Mouse (Mus musculus) cerebellum, adult 11-12 months (tissue): Measurements from ENCODE around the gene Wdr46.
"Not testable (repeated sequence)": the region's sequence is repeated elsewhere in the genome, so short reads cannot be mapped to it uniquely, and the experiment has no call there.

Experiments used
- DNase-seq: peaks from one replicate; pipeline ENCODE4 v3.0.0; 2022

The Wdr46 gene

DNA sequence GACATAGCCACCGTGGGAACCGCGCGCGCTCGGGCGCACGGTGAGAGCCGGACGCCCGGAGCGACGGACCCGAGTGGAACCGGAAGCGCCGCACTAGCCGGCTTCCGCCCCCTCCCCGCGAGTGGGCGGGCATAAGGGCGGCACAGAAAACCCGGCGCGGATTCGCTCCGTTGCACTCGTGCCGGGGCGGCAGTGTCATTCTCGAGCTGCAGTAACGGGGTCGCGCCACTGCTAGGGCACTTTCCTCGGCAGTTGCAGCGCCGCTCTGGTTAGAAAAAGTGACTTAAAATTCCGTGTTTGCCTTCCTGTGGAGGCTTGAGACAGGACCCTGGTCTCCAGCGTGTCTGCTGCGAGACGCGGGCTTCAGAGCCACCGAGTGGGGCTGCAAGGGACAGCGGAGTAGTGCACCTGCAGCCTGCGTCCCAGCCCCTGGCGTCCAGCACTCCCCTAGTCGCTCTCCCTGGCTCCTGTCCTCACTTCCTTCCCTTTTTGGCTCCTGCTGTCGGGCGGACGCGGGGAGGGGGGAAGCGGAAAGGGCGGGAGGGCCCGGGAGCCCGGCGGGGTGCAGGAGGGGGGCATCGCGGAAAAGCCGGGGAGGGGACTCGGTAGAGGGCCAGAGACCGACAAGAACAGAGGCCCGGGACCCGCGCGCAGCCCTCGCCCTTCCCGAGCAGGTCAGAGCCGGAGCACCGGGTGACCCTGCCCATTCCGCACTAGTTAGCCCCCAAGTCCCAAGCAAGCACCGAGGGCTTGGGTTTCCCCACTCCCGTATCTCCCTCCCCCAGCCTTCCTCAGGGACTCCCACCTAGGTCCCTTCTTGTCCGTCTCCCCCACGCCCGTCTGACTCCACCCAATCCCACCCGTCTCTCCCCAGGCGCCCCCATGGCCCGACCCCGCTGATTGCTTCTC lies 10.8 kb upstream of the Wdr46 start, which contains the start of gene Rgl2:
Gene Rgl2 (plus strand): TSS at position 173 of the 909 bp plus-strand sequence.
- peak; percentile 92 for DNase-seq

DNA sequence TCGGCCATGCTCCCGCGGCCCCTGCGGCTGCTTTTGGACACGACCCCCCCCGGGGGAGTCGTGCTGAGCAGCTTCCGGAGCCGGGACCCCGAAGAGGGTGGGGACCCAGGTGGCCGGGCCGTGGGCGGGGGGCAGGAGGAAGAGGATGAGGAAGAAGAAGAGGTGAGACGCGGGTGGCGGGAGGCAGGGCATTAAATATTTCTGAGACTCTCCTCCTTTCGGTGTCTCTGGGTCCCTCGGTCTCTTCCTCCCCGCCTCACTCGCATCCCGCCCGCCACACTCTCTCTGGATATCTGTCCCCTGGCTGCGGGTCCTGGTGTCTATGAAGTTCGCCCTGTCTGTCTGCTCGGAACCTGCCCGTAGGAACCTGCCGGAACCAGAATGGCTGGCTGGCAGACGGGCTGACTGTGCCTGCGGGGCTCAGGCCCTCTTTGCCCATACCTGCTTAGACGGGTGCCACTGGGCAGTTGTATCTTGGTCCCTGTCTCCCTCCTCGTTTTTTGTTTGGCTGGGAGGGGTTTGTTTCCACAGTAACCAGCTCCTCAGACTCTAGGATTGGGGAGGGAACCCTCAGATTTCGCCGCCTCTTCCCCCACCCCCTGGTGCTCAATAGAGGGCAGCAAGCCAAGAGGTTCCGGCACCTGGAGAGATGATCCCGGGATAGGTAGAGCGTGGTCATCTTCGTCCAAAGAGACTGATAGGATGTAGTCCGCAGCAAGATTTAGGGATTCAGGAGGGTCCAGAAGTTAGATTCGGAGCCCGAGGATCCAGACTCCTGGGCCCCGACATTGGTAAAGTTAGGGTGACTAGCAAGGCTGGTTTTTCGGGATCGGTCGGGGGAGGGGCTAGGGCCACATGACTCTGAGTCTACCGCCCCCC lies 9.9 kb upstream of the Wdr46 start:
- DNase-seq, result peak; percentile 81

DNA sequence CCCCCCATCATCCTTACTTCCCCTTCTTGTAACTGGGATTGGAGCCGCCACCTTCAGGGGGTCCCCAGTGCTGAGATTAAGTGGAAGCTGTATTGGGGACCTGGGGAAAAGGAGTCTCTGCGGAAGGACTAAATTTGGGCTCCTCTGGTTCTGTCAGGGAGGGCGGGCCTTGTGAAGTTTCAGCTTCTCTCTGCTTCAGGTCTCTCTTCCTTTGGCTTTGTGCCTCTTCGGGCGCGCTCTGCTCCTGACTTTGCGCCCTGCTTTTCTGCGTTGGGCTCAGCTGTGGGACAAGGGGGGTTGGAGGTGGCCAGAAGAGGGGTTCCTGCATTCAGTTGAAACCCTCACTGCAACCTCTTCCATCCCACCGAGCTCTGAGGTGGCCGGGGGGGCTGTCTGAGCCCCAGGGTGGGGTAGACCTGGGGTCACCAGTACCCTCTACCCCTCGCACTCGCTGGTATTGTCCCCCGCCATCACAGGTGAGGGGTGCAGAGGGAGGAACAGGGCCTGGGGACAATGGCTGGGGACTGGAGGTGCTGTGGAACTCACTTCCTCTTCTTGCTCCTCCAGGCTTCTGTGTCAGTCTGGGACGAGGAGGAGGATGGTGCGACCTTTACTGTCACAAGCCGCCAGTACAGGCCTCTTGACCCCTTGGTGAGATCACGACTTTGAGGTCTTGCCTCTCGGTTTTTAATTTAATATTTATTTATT lies 9.1 kb upstream of the Wdr46 start:
- DNase-seq, result peak; percentile 64

GRCm38 (mm10) chr17:33931947-33932346 lies 8.5 kb upstream of the Wdr46 start:
- no peak for DNase-seq

DNA sequence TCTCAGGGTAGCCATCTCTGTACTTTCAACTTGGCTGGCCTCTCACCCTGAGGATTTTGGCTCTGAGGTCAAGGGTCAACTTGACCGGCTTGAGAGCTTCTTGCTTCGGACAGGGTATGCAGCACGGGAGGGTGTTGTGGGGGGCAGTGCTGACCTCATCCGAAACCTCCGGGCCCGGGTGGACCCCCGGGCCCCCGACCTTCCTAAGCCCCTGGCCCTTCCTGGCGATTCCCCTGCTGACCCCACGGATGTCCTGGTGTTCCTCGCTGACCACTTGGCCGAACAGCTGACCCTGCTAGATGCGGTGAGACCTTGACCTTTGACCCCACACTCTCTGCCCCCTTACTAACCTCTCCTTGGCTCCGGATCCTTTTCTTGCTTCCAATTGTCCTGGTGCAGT lies 8.0 kb upstream of the Wdr46 start:
- DNase-seq, result peak; percentile 44

GRCm38 (mm10) chr17:33932970-33933369 lies 7.5 kb upstream of the Wdr46 start:
- DNase-seq, result peak; percentile 48

DNA sequence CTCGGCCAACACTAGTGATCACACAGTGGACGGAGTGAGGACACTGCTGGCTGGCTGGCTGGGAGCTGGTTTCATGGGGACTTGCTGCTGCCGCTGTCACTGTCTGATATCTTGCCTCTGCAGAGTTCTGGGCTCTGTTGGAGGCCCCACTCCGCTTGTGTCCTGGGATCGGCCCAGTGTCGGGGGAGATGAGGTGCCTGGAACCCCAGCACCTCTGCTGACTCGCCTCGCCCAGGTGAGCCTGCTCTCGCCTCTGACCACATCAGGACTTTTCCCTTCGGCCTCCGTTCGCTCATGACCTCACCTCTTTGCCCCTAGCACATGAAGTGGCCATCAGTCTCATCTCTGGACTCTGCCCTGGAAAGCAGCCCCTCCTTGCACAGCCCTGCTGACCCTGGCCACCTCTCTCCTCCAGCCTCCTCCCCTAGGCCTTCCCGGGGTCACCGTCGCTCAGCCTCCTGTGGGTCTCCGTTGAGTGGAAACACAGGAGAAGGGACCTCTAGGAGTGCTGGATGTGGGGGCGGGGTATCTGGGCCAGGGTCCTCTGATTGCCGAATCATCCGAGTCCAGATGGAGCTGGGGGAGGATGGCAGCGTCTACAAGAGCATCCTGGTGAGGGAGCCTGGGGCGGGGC lies 4.9 kb upstream of the Wdr46 start:
- DNase-seq, result no peak

GRCm38 (mm10) chr17:33936993-33937392 lies 3.5 kb upstream of the Wdr46 start:
- no peak for DNase-seq

- DNase-seq, result no peak
Measured at GRCm38 (mm10) chr17:33938783-33939182, 1.7 kb upstream of the Wdr46 start.

DNA sequence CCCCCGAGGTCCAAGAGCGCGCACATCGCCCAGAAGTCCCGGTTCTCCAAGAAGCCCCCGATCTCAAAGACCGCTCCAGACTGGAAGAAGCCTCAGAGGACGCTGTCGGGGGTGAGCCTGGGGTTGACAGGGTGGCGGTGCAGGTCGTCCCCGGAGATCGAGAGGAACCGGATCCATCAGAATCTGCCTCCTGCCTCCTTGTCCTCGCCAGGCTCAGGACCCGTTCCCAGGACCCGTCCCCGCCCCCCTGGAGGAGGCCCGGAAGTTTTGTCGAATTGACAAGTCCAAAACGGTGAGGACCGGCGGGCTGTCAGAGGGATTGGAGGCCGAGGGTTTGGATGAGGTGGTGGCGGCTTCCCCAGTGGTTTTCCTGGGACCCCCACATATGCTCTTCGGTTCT lies 521 bp downstream of the Wdr46 start:
- DNase-seq, result peak; percentile 58

GRCm38 (mm10) chr17:33941381-33941780 lies 921 bp downstream of the Wdr46 start:
- no peak for DNase-seq

DNA sequence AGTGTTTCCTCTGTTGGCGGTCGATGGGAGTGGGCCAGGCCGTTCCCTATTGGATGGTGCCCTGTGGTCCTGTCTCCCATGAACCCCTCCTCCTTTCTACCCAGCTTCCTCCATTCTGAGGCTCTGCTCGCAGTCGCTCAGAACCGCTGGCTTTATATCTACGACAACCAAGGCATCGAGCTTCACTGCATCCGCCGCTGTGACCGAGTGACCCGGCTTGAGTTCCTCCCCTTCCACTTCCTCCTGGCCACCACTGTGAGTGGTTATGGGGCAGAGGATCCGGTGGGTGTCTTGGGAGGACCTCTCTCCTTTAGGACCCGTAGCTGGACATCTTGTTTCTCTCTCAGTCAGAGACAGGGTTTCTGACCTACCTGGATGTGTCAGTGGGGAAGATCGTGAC lies 3.0 kb downstream of the Wdr46 start:
- DNase-seq, result no peak

- no peak for DNase-seq
Measured at GRCm38 (mm10) chr17:33947430-33948089, 7.1 kb downstream of the Wdr46 start.

- no peak for DNase-seq
Measured at GRCm38 (mm10) chr17:33948090-33948904, 7.8 kb downstream of the Wdr46 start.

DNA sequence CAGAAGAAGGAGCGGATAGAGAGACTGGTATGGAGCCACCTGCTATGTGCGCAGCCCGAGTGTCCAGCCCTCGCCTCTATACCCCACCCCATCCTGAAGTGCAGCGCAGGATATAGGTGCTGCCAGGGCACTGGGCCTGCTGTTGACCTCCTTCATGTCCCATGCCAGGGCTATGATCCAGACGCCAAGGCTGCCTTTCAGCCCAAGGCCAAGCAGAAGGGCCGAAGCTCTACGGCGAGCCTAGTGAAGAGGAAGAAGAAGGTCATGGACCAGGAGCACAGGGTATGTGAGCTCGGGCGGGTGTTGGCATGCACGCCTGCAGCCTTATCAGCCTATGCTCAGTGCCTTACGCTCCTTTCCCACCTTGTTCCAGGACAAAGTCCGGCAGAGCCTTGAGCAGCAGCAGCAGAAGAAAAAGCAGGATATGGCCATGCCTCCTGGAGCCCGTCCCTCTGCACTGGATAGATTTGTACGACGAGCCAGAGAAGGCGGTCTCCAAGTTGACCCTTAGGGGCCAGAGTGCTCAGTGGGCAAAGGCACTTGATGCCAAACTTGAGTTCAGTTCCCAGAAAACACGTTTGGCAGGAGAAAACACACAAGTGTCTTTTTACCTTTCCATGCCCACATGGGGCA lies 8.6 kb downstream of the Wdr46 start:
- peak; percentile 30 for DNase-seq

DNA sequence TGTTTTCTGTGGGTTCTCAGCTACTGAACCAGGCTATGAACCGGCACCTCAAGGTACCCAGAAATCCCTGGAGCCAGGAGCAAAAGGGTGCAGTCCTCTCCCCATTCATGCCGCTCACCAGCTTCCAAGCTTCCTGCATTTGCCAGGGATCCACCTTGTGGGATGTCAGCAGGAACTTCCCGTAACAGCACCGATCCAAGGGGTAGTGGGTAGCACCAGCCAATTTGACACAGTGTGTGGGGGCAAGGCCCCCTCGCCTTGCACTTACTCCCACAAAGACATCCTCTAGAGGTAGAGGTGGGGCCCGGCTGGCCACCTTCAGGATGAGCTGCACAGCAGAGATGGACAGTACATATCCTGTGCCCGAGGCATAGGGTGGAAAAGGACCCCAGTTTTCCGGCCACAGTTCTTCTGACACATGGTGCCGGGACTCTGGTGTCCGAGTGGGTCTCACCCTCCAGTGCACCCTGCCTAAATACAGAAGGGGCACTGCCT lies 9.7 kb downstream of the Wdr46 start:
- no peak for DNase-seq

DNA sequence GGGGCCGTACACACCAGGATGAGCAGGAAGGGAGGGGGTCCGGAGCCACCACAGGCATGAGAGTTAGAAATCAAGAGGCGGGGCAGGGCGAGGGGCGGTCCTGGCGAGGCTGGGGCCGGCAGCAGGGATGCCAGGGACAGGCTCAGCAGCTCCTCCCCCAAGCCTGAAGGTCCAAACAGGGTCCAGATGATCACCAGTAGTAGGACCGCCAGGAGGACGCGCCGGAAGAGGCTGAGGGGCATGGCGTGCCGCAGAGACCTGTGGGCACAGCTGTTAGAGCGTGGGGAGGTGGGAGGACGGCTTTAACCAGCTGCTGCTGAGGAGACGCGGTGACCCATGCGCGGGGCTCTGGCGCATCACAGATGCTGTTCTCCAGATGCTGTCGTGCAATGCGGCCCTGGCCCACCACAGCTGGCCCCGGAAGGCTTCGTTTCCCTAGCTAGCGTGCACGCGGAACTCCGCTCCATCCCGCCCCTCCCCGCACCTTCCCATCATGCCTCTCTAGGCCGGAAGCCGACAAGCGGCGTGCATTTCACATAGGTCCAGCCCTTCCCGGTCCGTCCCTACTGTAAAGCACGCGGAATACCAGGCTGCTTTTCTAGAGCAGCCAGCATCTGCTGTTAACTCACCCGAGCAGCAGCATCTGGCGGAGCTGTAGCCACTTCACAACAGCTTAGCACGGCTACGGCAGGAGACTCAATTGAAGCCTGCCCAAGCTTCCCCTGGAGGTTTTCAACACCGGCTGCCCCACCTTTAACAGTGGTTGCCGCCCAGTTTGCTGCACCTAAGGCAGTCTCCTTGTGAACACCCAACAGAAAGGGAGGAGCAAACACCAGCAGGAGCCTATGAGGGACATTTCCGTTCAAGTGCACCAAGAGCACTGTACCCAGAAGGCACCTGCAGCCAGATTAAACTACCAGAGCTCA lies 10.8 kb downstream of the Wdr46 start, which contains the start of gene B3galt4:
Gene B3galt4 (minus strand): TSS at position 468 of the 926 bp plus-strand sequence.
- peak; percentile 73 for DNase-seq

DNA sequence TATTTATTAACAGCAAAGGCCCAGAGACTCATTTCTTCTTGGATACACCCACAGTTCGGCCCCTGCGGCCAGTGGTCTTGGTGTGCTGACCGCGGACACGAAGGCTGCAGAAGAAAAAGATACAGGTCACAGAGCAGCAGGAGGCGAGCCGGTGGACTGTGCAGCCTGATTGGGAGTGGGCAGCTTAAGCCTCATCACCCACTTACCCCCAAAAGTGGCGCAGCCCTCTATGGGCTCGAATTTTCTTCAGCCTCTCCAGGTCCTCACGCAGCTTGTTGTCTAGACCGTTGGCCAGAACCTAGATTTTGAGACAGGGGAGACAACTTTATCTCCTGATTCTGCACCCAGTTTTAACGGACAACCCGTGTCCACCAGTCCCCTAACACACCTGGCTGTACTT lies 11.6 kb downstream of the Wdr46 start:
- DNase-seq, result not testable (repeated sequence)

- no peak for DNase-seq
Measured at GRCm38 (mm10) chr17:33952879-33953278, 12.4 kb downstream of the Wdr46 start.
